Mouse (Mus musculus) spleen, postnatal 10 days (tissue): Measurements from ENCODE around the gene Vezf1.

Experiments used
- DNase-seq, 2 experiments: peaks; one replicate each; pipeline ENCODE4 v3.0.0; 2021 to 2022; ENCODE audit warnings: low spot score in 2 of 2

The Vezf1 gene

DNA sequence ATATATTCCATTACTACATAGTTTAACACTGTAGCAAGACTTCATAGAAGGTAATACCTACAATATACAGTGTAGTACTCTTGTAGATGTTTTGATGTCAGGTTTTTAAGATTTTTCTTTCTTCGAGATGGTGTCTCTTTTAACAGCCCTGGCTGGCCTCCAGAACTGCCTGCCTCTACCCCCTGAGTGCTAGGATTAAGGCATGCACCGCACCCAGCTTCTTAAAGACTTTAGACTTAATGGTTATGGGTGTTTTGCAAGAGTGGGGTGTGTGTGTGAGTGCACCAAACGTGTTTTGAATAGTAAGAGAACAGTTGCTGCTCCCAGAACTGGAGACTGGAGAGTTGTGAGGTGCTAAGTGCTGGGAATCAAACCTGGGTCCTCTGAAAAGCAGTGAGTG lies 14.3 kb upstream of the Vezf1 start:
- no peak for DNase-seq

DNA sequence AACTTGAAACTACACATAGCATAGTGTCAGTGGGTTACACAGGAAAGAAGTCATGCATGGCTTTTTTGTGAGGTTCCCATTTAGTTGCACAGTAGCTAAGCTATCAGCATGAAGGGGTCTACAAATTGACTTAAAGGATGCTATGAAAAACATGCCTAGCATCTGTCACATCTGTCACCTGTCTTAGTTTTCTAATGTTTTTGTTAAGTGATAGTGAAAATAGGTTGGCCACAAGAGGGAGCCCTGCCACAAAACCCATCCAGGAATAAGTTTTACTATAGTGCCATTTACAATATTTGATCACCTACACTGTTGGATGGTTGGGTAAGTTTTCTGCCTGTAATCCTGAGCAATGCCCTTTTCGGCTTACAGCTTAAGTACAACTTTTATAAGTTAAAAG lies 13.5 kb upstream of the Vezf1 start:
- peak; percentile 43 to 75 for DNase-seq

DNA sequence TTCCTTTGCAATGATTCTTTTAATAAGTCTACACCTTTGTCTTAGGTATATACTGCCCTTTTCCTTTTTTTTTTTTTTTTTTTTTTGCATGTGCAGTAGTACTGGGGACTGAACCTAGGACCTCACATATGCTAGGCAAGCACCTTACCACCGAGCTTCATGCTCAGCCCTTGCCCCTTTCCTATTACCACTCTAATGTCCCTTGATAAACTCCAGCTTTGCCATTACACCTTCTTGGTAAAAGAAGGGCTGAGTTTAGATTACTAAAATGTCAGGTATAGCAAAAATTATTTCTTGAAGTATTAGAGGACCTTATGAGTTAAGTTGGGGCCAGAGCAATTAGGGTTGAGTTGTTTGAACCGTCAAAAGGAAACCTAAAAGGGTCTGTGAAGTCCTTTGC lies 12.3 kb upstream of the Vezf1 start:
- no peak for DNase-seq

DNA sequence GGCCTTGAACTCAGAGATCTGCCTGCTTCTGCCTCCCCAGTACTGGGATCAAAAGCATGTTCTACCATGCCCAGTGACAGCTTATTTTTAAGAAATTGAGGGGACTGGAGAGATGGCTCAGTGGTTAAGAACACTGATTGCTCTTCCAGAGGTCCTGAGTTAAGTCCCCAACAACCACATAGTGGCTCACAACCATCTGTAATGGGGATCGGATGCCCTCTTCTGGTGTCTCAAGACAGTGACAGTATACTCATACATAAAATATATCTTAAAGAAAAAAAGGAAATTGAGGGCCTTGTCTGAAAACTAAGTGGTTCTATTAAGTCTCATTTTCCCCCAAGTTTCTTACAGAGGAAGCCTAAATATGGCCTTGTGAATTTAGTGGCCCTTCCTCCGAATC lies 10.3 kb upstream of the Vezf1 start:
- no peak for DNase-seq

DNA sequence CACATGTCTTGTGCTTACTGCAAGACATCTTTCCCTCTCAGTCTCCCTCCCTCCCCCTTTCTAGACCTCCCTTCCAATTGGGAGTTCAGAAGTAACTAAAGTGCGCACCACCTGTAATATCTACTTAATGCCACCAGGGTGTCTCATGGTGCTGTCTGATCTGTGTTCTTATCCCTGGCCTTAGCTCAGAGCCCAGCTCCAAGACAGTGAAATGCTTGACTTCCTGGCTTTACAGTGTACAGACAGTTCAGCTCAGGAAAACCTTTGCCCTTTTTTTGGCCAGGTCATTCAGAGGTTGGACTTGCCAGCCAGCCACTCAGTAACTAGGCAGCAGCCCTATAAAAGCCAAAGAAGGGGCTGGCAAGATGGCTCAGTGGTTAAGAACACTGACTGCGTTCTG lies 8.9 kb upstream of the Vezf1 start:
- DNase-seq, result peak in 1 of 2 experiments; percentile 44

DNA sequence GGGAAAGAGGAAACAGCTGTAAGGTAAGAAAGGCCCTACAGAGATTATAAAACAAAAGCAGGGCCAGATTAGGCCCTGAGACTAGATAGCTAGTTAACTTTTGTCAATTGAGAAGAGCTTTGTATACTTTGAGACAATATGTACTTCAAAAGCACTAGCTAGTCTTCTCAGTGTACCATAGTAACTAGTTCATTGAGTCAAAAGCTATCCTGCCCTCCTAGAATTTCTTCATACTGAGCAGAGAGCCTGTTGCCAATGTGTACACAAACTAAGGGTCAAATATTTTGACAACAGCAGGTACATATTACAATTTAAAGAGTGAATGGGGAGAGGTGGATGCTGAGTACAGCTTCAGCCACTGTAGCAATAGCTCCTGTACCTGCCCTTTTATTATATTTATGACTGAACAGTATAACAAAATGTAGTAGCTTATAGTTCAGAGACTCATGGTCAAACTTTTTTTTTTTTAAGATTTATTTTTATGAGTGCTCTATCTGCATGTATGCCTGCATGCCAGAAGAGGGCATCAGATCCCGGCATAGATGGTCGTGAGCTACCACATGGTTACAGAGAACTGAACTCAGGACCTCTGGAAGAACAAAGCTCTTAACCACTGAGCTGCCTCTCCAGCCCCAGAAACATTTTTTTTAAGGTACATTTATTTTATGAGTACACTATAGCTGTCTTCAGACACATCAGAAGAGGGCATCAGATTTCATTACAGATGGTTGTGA lies 6.0 kb upstream of the Vezf1 start:
- no peak for DNase-seq

DNA sequence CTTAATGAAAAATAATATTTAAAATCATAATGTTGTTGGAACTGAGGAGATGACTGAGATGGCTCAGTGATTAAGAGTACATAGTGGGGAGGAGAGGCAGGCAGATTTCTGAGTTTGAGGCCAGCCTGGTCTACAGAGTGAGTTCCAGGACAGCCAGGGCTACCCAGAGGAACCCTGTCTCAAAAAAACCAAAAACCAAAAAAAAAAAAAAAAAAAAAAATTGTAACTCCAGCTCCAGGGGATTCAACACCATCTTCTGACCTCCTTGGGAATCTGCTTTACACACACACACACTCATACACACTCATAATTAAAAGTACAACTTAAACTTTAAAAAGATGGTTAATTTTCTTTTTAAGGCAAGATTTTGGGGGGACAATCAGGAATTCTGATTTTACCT lies 2.3 kb upstream of the Vezf1 start:
- DNase-seq, result no peak

DNA sequence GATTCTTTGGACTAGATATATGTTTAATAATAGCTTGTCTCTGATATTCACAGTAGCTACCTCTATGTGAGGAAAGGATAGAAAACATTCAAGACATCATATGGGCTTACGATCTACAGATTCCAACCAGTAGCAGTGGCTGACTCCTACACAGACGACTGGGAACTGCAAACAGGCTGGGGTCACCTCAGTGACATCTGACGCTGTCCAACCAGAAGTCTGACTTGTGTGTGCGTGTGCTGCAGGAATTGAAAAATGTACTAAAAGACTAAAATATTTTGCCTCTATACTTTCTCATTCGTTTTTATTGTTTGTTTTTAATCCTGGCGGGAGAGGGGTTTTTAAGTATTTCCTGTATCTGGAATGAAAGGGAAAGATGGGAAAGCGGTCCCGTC lies 891 bp upstream of the Vezf1 start:
- DNase-seq, result peak in 1 of 2 experiments; percentile 31

DNA sequence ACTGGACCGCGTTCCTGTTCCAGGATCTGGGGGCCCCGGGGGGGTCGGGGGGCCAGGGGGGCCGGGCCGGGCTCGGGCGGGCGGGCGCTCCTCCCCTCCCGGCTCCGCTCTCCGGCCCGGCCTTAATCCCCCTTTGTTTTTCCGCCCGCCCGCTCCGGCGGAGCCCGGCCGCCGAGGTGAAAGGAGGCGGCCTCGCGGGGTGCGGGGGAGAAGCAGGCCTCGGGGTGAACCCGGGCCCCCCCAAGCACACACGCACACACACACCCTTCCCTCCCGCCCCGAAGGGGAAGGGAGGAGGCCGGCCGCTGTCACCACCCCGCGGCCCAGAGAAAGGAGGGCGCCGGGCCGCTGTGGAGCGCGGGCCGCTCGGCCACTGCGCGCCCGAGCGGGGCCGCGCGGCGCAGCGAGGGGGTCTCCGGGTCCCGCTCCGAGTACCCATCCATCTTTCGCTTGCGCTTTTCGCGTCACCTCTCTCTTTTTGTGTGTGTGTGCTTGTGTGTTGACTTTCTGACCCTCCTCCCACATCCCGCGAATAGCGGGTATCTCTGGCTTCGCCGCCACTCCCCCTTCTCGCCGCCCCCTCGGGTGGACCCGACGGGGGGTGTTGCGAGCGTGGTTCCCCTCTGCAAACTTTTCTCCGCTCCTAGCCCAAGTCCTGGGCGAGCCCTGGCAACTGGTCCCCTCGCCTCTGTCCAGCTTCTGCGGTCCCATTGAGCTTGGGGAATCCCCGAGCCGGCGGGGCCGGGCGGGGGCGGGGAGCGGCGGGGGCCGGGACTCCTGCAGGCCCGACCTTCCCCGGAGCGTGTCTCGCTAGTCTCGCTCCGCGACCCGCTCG lies 549 bp downstream of the Vezf1 start:
- DNase-seq, result peak; percentile 71 to 75

DNA sequence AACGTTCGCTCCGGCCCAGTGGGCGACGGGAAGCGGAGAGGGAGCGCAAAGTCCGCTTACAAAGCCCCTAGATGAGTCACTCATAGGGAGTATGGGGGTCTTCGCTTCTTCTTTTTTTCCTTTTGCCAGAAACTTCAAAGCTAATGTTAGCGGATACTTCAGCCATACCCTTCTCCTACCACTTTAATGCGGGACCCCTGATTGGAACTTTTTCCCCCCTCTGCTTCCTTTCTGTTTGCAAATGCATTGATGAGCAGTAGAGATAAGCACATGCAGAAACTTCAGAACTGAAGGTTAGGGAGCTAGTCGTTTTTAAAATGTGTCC lies 1.1 kb downstream of the Vezf1 start:
- DNase-seq, result no peak

DNA sequence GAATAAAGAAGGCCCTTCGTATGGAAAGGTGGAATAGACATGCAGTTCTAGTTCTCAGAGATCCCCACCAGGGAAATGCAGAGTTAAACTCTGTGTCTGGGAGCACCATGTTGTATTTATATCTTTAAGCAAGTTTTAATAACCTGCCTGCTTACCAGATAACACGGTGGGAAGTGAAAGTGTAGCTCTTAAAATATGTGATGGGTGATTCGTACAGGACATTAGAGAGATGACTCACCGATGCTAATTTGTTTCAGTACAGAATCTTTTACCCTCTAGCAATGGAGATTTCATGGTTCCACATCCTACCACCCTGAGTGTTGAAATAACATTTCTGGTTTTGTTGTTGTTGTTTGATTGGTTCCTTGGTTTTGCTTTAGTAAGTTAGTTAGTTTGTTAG lies 2.3 kb downstream of the Vezf1 start:
- no peak for DNase-seq

DNA sequence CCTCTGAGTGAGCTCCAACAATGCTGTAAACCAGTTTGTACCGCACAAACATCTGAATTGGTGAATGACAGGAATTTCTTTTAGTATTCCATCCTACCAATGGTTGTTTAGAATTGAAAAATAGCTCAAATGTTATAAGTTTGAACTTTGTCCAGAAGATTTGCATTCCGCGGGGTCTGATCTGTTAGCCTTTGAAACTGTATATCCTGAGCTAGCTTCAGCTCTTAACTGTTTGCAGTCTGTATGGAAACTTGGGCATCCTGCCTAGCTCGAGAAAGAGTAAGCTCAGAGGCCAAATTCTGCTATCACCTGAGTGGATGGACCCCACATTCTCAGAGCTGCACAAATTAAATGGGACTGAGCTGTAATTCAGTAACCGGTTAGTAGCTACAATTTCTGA lies 3.0 kb downstream of the Vezf1 start:
- no peak for DNase-seq

DNA sequence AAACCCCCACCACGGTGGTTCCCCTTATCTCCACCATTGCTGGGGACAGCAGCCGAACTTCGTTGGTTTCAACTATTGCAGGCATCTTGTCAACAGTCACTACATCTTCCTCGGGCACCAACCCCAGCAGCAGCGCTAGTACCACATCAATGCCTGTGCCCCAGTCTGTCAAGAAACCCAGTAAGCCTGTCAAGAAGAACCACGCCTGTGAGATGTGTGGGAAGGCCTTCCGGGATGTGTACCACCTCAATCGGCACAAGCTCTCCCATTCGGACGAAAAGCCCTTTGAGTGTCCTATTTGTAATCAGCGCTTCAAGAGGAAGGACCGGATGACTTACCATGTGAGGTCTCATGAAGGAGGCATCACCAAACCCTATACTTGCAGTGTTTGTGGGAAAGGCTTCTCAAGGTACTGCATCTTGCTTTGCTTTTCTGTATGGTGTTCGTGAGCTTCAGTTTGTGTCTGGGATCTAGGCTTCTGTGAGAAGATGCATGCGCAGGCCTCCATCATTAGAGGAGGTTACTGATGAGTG lies 5.3 kb downstream of the Vezf1 start:
- DNase-seq, result no peak

DNA sequence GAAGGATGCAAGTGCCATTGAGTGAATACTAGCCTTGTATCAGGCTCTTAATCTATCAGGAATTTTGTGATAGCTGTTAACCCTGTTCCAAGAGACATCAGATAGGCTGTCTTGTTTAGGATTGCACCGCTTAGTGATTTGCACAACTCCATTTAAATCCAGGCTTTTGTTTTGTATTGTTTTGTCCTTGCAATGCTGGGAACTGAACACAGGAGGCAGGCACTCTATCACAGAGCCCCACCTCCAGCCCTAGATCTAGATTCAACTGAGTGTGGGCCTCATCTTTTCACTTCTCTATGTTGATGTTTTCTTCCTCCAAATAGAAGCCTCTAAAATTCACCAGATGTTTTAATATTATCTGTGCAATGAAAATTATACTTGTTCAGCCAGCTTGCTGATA lies 7.6 kb downstream of the Vezf1 start:
- DNase-seq, result no peak

DNA sequence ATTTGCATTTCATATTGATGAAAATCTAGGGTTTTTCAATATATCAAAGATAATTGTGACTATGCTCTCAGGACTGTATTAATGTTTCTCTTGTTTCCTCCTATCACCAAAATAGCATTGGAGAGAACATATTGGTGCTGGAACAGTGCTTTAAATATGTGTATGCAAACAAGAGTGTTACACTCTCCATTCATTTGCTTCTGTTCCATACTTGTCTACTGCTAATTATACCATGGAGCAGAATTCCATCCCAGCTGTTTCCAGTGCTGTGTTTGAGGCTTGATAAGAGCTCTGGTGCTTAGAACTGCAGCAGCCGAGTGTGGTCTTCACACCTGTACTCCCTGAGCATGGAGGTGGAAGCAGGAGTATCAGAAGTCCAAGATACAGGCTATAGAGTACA lies 8.3 kb downstream of the Vezf1 start:
- DNase-seq, result no peak

DNA sequence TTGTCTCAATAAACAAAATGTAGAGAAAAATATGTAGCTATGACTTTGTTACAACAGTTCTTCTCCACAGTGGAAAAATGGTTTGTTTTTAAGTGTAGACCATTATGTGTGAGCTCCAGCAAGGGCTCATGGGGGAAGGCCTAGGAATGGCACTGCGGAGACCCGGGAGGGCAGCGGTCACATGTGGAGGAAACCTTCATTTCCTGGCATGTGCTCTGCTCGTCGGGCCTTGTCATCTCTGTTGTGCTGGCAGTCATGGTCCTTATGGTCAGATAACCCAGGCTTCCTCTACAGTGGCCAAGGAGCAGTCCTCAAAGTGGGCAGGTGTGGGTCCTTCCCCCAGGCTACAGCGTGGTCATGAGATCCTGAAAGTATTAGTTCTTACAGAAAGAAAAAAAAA lies 15.6 kb downstream of the Vezf1 start:
- no peak for DNase-seq

DNA sequence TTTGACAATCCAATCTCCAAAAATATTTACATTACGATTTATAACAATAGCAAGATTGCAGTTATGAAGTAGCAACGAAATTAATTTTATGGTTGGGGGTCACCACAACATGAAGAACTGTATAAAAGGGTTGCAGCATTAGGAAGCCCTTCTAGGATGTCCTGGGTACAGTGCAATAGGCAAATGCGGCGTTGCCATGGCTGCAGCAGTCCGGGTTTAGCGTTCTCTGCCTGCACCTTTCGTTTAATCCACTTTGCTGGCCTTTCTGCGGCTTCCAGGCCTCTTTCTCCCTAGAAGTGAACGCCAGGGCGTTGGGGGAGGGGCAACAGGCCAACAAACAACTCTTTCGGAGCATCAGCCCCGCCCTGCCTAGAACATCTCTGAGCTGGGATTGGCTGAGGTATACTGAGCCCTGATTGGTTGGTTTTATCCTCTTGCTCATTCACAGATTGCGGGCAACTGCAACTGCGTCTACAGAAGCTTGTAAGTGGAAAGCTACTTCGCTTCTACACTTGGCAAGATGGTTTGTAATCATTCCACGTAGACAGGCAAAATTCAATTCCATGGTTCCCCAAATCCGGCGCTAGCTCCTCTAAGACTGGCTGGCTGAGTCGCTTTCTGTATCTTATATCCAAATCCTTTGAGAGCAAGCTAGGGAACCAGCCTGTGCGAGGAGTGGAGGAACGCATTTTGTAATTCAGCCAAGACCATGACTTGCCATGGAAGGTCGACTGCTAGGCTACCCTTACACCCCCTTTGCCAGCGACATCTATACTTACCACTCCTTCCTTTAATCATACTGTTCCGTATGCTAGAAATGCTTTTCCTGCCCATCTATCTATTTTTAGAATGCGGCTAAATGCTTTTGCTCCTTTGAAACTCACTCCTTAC lies 18.9 kb downstream of the Vezf1 start:
- DNase-seq, result peak; percentile 36 to 77

DNA sequence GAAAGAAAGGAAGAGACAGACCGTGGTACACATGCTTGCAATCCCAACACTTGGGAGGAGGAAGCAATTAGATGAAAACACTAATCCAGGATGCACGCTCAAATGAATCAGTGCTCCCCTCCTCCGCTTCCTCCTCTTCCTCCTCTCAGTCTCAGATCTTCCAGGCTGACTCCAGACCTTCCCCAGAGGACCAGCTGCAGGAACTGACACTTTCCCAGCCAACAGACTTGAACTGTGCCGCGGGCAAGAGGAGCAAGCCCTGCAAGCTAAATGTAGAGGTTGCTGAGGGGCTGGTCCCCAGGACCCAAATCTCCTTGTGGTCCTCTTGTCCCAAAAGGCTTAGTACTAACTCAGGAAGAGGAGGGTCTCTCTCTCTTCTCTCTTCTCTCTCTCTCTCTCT lies 21.1 kb downstream of the Vezf1 start:
- DNase-seq, result no peak

DNA sequence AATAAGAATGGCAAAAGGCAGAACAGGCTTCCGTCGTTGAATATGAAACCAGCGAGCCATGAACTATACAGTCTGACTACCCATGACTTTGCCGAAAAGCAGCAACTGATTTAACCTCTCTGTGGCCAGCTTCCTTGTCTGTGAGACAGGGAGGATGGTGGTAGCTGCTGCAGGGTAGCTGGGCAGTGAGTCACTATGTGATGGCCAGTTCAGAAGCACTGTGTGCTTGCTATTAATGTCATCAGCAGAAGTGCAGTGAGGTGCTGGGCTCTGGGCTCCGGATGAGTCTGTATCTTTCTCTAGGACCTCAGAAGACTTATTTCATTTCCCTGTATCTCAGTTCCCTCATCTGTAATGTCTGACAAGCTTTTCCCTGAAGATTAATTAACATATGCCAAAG lies 22.2 kb downstream of the Vezf1 start:
- no peak for DNase-seq

DNA sequence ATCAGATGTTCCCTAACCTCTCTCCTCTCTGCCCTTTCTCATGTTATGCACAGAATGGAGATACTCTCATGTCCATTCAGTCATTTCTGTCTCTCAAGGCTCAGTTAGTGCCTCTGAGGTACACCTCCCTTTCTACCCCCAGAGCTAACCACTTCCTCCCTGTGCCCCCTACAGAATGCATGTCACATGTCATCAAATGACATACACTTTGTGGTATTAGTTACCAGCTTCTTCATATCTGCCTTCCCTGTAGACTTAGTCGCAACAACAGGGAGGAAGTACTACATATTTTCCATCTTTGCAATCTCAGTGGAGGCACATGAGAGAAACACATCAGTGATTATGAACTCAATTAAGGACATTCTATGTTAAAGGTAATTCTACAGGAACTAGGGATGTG lies 23.9 kb downstream of the Vezf1 start:
- no peak for DNase-seq

DNA sequence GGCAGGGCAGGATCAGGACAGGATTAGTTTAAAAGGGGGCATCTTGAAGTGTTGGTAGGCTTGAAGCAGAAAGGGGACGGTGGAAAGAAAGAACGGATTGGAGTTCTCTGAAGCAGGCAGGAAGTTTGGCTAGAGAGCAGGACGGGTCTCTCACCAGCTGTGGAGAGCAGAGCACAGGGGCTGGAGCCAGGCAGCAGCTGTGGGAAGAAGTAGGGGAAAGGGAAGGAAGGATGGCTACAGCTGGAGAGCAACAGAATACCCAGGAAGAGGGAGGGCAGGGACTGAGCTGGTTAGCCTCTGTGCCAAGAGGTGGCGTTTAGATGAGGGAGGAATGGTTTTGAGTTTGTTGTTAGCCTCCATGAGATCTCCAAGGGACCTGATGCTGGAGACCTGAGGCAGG lies 29.1 kb downstream of the Vezf1 start:
- DNase-seq, result no peak

DNA sequence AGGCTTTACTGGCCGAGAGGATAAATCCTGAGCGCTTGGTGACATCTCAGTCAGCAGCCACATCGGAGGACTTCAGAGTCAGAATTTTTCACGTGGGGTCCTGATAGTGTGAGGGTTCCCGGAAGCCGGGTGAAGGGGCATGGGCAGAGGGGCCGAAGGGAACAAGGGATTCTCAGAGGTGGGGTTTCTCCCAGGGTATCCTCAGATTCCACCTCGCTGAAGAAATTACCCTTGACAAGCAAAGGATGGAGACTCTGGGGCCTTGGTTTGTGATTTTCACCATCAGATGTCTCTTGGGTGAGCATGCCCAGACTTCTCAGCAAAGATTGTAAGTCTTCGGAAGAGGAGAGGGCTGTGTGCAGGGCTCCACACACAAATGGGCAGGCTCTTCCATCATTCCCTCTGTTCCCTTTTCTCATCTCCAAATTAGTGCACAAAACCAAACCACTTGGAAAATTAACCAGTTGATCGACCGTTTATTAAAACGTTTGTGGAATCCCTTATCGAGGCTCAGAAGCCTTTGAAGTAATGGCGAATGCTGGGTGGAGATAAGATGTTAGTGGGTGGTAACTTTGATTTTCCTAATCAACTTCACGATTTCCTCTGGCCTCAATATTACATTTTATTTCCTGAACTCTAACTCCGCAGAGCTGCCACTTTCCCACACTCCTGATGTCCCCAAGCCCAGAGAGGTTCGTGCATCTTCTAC lies 30.1 kb downstream of the Vezf1 start, which contains the start of gene Cuedc1:
TSS of gene Cuedc1 (plus strand) at position 38 of the 709 bp plus-strand sequence.
- DNase-seq, result no peak
